Mouse (Mus musculus): ENCODE measurements at regions not wholly inside any gene's neighbourhood (a gene's known extent, or its start where the extent isn't known, plus 50 kb on each side); places are given as distances from the start of the nearest gene placed in this dataset.
A peak's percentile ranks its signal among the peaks of the same experiment; 100 is the strongest.

GRCm38 (mm10) chr3:40443788-40444595, 87.1 kb upstream of the Intu start:
- peak; percentile 86 for DNase-seq (ENCODE audit: extremely low spot score, low spot score)

DNA sequence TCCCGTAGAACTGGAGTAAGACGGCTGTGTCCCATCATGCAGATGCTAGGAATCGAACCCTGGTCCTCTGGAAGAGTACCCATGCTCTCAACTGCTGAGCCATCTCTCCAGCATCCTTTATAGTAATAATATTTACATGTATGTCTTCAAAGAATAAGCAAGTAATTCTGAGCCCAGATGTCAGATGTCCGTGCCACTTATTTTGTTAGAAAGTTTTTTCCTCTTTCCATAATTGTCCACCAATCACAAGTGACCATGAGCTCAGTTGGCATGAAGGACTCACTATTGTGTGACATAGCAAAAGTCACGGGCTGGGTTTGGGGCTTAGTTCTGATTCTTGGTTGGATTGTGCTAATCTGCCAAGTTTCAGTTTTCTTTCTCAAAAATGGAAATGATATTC, 78.1 kb upstream of the Intu start:
- DNase-seq (ENCODE audit: extremely low spot score, low spot score) = no peak

DNA sequence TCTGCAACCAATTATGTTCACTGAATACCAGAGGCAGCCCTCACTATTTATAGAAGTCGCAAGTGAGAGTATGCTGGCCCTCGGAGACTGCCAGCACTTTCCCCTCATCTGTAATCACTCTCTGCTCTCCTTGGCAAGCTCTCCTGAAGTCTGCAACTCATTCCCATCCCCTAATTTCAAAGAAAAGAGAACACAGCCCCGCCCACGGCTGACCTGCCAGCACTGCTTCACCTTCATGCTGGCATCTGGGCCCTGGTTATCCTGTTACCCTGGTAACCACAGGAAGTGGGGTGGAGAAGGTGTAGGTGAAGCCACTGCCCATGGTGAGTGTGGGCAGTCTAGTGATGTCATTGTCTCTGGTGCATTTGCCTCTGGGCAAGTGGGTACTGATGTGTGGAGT, 77.5 kb upstream of the Intu start:
- DNase-seq (ENCODE audit: extremely low spot score, low spot score) = no peak

GRCm38 (mm10) chr3:40456070-40456469, 75.0 kb upstream of the Intu start:
- no peak for DNase-seq (ENCODE audit: extremely low spot score, low spot score)

DNA sequence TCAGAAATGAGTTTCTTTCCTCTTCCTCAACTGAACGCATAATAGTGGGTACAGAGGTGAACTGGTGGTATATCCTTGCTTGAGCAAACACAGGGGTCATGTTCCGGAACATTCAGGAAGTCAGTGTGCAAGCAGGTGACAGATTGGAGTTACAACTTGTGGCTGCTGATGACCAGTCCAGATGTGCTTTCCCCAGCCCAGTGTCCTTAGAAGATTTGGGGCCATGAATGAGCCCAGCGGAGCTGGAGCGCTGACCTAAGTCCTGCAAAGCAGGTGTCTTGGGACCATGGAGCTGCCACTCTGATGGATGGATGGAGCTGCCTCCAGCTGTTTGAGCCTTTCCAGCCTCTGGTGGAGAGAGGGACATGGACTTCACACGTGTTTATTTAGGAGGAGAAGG, 72.6 kb upstream of the Intu start:
- peak; percentile 49 for DNase-seq (ENCODE audit: extremely low spot score, low spot score)

- DNase-seq (ENCODE audit: extremely low spot score, low spot score) = no peak
Observed at GRCm38 (mm10) chr3:40463446-40463845, 67.6 kb upstream of the Intu start.

GRCm38 (mm10) chr3:40470101-40470500, 61.0 kb upstream of the Intu start:
- no peak for DNase-seq (ENCODE audit: extremely low spot score, low spot score)

DNA sequence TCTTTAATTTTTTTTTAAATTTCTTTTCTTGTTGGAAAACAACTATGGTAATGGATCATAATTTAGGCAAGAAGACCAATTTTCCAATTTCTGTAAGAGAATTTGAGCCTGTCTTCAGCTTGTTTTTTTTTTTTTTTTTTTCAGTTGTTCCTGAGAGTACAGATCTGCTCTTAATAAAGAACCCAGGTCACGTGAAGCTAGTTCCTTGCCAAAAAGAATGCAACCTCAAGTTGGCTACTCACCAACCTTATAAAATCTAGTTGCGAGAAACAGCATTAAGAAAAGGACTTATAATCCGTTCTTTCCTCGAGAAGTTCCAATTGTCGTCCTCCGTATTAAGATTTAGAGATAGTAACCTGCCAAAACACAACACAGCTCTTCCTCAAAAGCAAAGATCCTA, 58.3 kb upstream of the Intu start:
- DNase-seq (ENCODE audit: extremely low spot score, low spot score) = no peak

DNA sequence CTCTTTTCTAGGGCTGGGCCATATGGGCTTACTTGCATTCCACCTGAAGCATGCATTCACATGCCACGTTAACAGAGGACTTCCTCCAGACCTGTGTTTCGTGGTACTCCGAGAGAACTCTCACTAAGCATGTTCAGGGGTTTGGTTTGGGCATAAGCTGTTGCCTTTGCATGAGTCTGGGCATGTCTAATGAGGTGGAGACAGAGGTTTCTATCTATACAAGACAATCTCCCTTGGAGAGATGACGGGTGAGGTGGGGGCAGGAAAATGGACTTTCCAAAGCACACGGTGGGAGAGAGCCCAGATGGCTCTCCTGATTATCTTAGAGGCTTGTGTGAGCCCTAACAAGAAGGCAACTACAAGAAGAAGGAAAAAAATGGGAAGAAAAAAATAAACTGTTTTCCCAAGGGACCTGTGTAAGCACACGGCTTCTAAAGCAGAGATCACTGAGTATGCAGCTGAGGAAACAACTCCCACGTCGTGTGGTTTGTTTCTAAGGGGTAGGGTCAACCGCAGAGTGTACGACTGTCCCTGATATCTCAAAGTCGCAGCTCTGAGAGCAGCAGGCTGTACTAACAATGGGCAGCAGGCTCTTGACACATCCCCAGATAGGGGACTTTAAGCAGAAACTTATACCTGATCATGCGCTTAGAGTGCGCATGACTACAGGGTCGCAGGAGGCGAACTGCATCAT, 50.7 kb upstream of the Intu start:
- DNase-seq (ENCODE audit: extremely low spot score, low spot score) = no peak

All from neural tube, embryonic 10.5 days (tissue).